Mouse (Mus musculus): ENCODE data around the gene B3gnt3. TPM values are rescaled to one million over a fixed set of nuclear protein-coding genes. Genes with fewer than 3 reads are reported as not detected.
"Not testable (repeated sequence)": the region's sequence is repeated elsewhere in the genome, so short reads cannot be mapped to it uniquely, and the experiment has no call there.

The B3gnt3 gene
- polyA plus RNA-seq, 1 experiment from 2014 or later: 0.42 TPM

GRCm38 (mm10) chr8:71709134-71709799 lies 7.7 kb upstream of the B3gnt3 start:
- Histone ChIP-seq H3K4me3 (no peak overlapping the region), H3K4me1 (replicated peaks) (peaks cover 9% of the 10 kb centered on the region), H3K4me2 (peak overlapping the region; percentile 48), H3K9me3 (no peaks in the 10 kb centered on the region), H3K36me3 (peaks cover 49% of the 10 kb centered on the region), H3K27ac (replicated peaks) (no peak overlapping the region), H3K9ac (no peak overlapping the region), H3K27me3 (peaks cover 41% of the 10 kb centered on the region)
- WGBS: 40% methylated on average over 25 of the region's 25 CpGs
- ATAC-seq (ENCODE audit: low read depth): peak; percentile 40; the same call in 1 of the 2 replicates

- H3K9me3 ChIP-seq: no peaks in the 10 kb centered on the region
- H3K4me2 ChIP-seq: no peak overlapping the region
- H3K27me3 ChIP-seq: peaks cover 55% of the 10 kb centered on the region
- WGBS: 37% methylated on average over 8 of the region's 8 CpGs
- peaks cover 9% of the 10 kb centered on the region for H3K4me1 ChIP-seq (replicated peaks)
- H3K4me3 ChIP-seq: no peak overlapping the region
- H3K36me3 ChIP-seq: peaks cover 39% of the 10 kb centered on the region
- ATAC-seq (ENCODE audit: low read depth): no peak
- H3K27ac ChIP-seq (replicated peaks): no peak overlapping the region
- no peak overlapping the region for H3K9ac ChIP-seq
Measured at GRCm38 (mm10) chr8:71707874-71708273, 6.3 kb upstream of the B3gnt3 start.

DNA sequence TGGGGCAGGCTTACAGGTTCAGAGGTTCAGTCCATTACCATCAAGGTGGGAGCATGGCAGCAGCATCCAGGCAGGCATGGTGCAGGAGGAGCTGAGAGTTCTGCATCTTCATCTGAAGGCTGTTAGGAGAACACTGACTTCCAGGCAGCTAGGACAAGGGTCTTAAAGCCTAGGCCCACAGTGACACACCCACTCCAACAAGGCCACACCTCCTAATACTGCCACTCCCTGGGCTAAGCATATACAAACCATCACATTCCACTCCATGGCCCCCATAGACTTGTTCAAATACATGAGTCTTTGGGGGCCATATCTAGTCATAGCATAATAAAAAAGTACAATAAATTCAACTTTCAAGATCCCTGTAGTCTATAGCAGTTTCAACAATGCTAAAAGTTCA lies 1.8 kb upstream of the B3gnt3 start:
- not testable (repeated sequence) for H3K36me3 ChIP-seq; H3K4me2 ChIP-seq; H3K4me3 ChIP-seq; ATAC-seq (ENCODE audit: low read depth); H3K9ac ChIP-seq; H3K4me1 ChIP-seq (replicated peaks); H3K27ac ChIP-seq (replicated peaks); H3K9me3 ChIP-seq
- peaks cover 87% of the 10 kb centered on the region for H3K27me3 ChIP-seq

DNA sequence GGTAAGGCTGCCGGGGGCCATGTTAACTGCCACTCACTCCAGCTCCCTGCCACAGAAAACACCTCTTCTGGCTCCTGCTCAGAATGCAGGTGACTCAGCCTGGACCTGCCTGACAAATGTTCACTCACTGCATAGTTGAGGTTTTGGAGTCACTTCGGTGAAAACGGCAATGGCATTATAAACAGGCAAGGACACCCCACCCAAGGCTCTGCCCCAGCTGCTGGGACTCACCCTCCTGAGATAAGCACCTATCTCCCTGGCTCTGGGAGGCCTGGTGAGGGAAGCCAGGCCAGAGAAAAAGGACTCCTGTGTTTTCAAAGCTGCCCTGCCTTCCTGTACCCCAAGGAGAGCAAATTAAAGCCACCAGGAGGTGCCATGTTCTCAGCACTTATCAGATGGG lies 1.3 kb upstream of the B3gnt3 start:
- peaks cover 85% of the 10 kb centered on the region for H3K27me3 ChIP-seq
- H3K4me3 ChIP-seq: no peak overlapping the region
- no peaks in the 10 kb centered on the region for H3K9me3 ChIP-seq
- no peak overlapping the region for H3K27ac ChIP-seq (replicated peaks)
- WGBS: 79% methylated on average over 3 of the region's 3 CpGs
- H3K9ac ChIP-seq: no peak overlapping the region
- H3K4me2 ChIP-seq: no peak overlapping the region
- ATAC-seq (ENCODE audit: low read depth): no peak
- H3K4me1 ChIP-seq (replicated peaks): peaks cover 7% of the 10 kb centered on the region
- H3K36me3 ChIP-seq: peaks cover under 1% of the 10 kb centered on the region; the same call in 1 of the 2 replicates

DNA sequence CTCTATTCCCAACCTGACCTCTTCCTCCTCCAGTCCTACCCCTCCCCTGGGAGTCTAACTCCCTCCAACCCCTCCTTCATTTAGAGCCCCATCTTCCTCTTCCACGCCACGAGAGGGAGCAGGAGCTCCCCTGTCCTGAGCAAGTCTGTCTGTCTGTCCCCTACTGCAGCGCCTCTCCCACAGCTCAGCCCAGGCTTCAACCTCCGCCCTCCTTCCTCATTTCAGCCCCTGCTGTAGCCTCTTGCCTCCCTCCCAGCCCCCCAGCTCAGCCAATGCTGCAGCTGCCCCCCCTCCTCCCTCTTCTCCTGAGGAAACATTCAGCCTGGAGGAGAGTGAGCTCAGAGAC lies 471 bp upstream of the B3gnt3 start:
- Histone ChIP-seq H3K36me3 (no peaks in the 10 kb centered on the region), H3K4me2 (no peak overlapping the region), H3K27ac (replicated peaks) (no peak overlapping the region), H3K9ac (no peak overlapping the region), H3K27me3 (peaks cover 81% of the 10 kb centered on the region), H3K9me3 (no peaks in the 10 kb centered on the region), H3K4me3 (no peak overlapping the region), H3K4me1 (replicated peaks) (peaks cover 7% of the 10 kb centered on the region)
- no peak for ATAC-seq (ENCODE audit: low read depth)
- WGBS: 35% methylated on average over 4 of the region's 4 CpGs

- peak overlapping the region; percentile 27 for H3K4me2 ChIP-seq
- H3K27me3 ChIP-seq: peaks cover 90% of the 10 kb centered on the region
- 8% methylated on average over 29 of the region's 29 CpGs for WGBS
- H3K9ac ChIP-seq: peak overlapping the region; percentile 18; the same call in 1 of the 2 replicates
- no peak overlapping the region for H3K27ac ChIP-seq (replicated peaks)
- peak overlapping the region; percentile 7 for H3K4me3 ChIP-seq
- H3K36me3 ChIP-seq: no peaks in the 10 kb centered on the region
- no peak for ATAC-seq (ENCODE audit: low read depth)
- peaks cover 7% of the 10 kb centered on the region for H3K4me1 ChIP-seq (replicated peaks)
- no peaks in the 10 kb centered on the region for H3K9me3 ChIP-seq
Measured at GRCm38 (mm10) chr8:71700493-71701269, 908 bp downstream of the B3gnt3 start.

DNA sequence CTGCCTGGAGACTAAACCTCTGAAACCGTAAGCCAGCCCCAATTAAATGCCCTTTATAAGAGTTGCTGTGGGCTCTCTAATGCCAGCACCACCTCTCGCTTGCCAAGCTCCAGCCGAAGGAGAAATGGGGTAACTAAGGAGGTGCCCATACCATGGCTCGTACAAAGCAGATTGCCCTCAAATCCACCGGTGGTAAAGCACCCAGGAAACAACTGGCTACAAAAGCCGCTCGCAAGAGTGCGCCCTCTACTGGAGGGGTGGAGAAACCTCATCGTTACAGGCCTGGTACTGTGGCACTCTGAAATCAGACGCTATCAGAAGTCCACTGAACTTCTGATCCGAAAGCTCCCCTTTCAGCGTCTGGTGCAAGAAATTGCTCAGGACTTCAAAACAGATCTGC lies 6.1 kb downstream of the B3gnt3 start:
- H3K36me3 ChIP-seq; H3K4me3 ChIP-seq; ATAC-seq (ENCODE audit: low read depth); H3K9me3 ChIP-seq; H3K27ac ChIP-seq (replicated peaks); H3K9ac ChIP-seq; H3K4me2 ChIP-seq: not testable (repeated sequence)
- Histone ChIP-seq H3K27me3 (peaks cover 92% of the 10 kb centered on the region), H3K4me1 (replicated peaks) (peaks cover 13% of the 10 kb centered on the region; the same call in 1 of the 2 replicates)
- 64% methylated on average over 12 of the region's 12 CpGs for WGBS

GRCm38 (mm10) chr8:71693166-71694041 lies 8.2 kb downstream of the B3gnt3 start:
- H3K36me3 ChIP-seq: no peaks in the 10 kb centered on the region
- no peaks in the 10 kb centered on the region for H3K9me3 ChIP-seq
- peak; percentile 13; the same call in 1 of the 2 replicates for ATAC-seq (ENCODE audit: low read depth)
- peak overlapping the region; percentile 18 for H3K4me3 ChIP-seq
- no peak overlapping the region for H3K27ac ChIP-seq (replicated peaks)
- peak overlapping the region; percentile 34 for H3K4me2 ChIP-seq
- H3K4me1 ChIP-seq (replicated peaks): peaks cover 17% of the 10 kb centered on the region
- peaks cover 92% of the 10 kb centered on the region for H3K27me3 ChIP-seq
- no peak overlapping the region for H3K9ac ChIP-seq
- 9% methylated on average over 68 of the region's 68 CpGs for WGBS

DNA sequence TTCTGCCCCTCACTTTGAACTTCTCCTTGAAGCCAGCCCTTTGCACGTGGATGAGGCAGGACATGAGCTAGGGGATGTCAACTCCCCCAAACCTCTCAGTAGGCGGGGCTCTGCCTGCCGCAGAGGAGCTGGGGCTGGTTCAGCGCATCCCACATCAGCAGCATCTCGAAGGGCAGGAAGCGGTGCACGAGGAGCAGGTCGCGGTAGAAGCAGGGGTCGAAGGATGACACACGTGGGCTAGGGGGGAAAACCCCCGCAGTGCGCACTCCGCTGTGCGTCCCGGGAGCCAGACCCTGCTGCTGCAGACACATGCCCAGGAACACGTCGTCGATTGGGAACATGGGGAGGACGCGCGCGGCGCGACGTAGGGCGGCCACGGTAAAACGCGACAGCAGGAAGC lies 9.1 kb downstream of the B3gnt3 start:
- no peak for ATAC-seq (ENCODE audit: low read depth)
- WGBS: 4% methylated on average over 30 of the region's 30 CpGs
- Histone ChIP-seq H3K9ac (no peak overlapping the region), H3K27ac (replicated peaks) (no peak overlapping the region), H3K4me1 (replicated peaks) (peaks cover 17% of the 10 kb centered on the region), H3K9me3 (no peaks in the 10 kb centered on the region), H3K4me2 (no peak overlapping the region), H3K36me3 (no peaks in the 10 kb centered on the region), H3K27me3 (peaks cover 97% of the 10 kb centered on the region), H3K4me3 (0 out of 2 replicates have a peak overlapping the region, but pooled peaks have one; percentile 2)

GRCm38 (mm10) chr8:71689028-71689427 lies 12.6 kb downstream of the B3gnt3 start, which contains the start of gene Insl3:
Gene Insl3, plus strand, starts transcription at chr8:71689214.
- no peak within 1 kb of the TSS for H3K27ac ChIP-seq (replicated peaks)
- no peak within 1 kb of the TSS for H3K9ac ChIP-seq
- 4% methylated on average over 33 of the region's 33 CpGs for WGBS
- no peak within 1 kb of the TSS for H3K4me2 ChIP-seq
- no peak within 1 kb of the TSS for H3K4me3 ChIP-seq
- peaks cover 33% of the 10 kb centered on the region for H3K4me1 ChIP-seq (replicated peaks)
- no peak for ATAC-seq (ENCODE audit: low read depth)
- H3K27me3 ChIP-seq: peaks cover 100% of the 10 kb centered on the region
- H3K36me3 ChIP-seq: no peaks in the 10 kb centered on the region
- no peaks in the 10 kb centered on the region for H3K9me3 ChIP-seq

- Histone ChIP-seq H3K9ac (no peak overlapping the region), H3K9me3 (no peaks in the 10 kb centered on the region), H3K4me3 (no peak overlapping the region), H3K4me2 (no peak overlapping the region), H3K27ac (replicated peaks) (no peak overlapping the region), H3K36me3 (no peaks in the 10 kb centered on the region), H3K27me3 (peaks cover 100% of the 10 kb centered on the region), H3K4me1 (replicated peaks) (peaks cover 21% of the 10 kb centered on the region)
- ATAC-seq (ENCODE audit: low read depth): no peak
- 6% methylated on average over 8 of the region's 8 CpGs for WGBS
Measured at GRCm38 (mm10) chr8:71687616-71688015, 14.0 kb downstream of the B3gnt3 start.
